Mouse (Mus musculus): ENCODE results near the gene Slc25a19. TPM values are rescaled to one million over a fixed set of nuclear protein-coding genes. Genes with fewer than 3 reads are reported as not detected.
"Not testable (repeated sequence)": the region's sequence is repeated elsewhere in the genome, so short reads cannot be mapped to it uniquely, and the experiment has no call there.

Slc25a19 gene
- total RNA-seq (2021) = 10 to 100 TPM; 40.9 to 45.2 TPM
- long read RNA-seq, experiment 1, transcript Slc25a19-201 (7 exons, 2,307 nt) = major isoform, 40 of 50 reads
- long read RNA-seq, experiment 1, partial matches to known transcripts = 3 of 50 reads
- long read RNA-seq, experiment 1, other reads (novel, unspliced or antisense) = 7 of 50 reads
- long read RNA-seq, experiment 2, transcript Slc25a19-201 (7 exons, 2,307 nt) = major isoform, 62 of 84 reads
- long read RNA-seq, experiment 2, partial matches to known transcripts = 6 of 84 reads
- long read RNA-seq, experiment 2, other reads (novel, unspliced or antisense) = 16 of 84 reads

DNA sequence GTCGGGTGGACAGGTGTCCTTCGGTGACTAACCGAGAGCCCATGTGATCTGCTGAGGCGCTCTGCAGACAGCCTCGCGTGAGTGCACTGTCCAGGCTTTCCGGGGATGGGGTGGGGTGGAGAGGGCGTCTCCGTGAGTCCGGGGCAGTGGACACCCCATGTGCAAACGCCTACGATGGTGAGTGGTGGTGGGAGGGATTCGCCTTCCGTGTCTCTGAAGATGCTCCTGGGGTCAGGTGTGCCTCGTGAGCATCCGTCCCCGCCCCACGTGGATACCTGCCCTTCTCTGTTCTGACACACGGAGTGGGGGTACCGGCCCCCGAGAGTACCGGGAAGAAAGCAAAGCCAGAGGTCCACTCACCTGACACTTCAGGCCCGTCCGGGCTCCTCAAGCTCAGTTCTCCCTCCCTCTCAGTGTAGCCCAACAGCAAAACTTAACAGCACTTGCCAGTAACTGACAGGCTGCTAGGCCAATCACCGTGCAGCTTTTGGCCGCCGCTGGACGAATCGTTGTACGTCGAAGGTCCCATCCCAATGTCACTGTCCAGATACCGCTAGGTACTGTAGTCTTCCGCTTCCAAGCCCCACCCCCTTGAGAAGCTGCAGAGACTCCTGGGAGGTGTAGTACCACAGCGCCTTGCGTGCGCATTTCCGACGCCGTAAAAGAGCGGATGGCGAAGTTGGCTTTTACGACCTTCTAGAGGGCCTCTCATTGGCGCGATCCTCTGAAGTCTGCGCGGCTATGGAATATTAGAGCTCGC, at the start of gene Slc25a19:
Slc25a19 (minus strand) TSS at position 591 of the 760 bp plus-strand sequence.
- peak; percentile 99 for DNase-seq
- intact Hi-C loops (cut with DNase I; ENCODE audit: low total_unique reads) = no loop called here

DNA sequence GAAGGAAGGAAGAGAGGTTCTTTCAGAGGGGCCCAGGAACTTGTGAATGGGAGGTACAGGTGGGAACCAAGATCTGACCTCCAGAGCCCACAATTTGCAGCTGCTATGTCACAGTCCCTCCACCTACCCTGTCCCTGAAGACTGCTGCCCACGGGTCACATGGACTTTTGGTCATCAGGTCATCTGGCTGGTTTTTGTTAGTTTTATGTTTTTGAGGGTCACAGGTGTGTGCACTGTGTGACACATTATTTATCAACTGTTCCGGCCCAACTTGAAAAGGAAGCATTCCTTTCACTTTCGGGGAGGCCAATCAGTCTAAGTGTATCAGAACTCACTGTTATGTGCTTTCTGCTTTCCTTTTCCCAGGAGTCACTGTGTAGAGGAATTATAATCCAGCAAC, 49.4 kb upstream of the Slc25a19 start:
- intact Hi-C loops (cut with DNase I; ENCODE audit: low total_unique reads) = no loop called here

DNA sequence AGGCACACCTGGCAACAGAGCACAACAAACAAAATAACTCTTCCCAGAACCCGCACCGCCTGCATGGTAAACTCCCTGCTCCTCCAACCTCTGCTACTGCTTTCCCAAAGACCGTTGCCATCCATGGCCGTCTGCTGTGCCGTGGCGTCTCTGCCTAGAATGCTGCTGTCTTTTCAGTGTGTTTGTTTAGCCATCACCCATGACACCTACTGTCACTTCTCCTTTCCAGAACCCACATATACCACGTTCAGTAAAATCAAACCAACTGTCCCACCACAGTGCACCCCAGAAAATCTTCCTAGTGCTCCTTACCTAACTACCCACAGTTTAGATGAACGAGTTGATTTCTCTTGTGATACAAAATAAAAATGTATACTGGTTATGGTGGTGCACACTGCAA, 48.6 kb upstream of the Slc25a19 start:
- no peak for DNase-seq
- intact Hi-C loops (cut with DNase I; ENCODE audit: low total_unique reads) = no loop called here

More for the DNA sequence above, 49.4 kb upstream of the Slc25a19 start:
- DNase-seq = no peak

DNA sequence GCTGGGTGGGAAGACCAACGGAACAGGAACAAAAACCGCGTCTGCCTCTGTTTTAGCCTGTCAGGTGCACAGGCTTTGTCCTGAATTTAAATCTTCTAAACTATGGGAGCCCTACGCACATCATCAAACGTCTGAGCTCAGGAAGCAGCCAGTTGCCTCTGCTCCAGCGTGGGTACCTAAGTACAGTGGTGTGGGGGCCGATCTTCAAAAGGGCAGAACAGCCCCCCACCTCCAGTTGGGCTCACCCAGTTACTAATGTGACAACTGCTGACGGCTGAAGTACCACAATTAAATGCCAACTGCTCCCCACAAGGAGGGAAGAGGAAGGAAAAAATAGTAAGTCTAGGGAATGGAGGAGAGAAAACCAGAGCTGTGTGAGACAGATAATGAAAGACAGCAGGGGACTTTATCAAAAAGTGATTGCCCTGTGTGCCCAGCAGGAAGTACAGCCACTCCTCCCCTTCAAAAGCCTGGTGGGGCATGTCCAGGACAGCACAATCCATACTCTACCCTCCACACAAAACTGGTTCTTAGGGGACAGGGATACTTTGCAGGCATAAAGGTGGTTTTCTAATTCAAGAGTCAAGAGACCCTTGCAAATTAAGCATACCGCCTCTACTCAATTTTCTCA, 46.3 kb upstream of the Slc25a19 start:
- DNase-seq = no peak
- intact Hi-C loops (cut with DNase I; ENCODE audit: low total_unique reads) = no loop called here

DNA sequence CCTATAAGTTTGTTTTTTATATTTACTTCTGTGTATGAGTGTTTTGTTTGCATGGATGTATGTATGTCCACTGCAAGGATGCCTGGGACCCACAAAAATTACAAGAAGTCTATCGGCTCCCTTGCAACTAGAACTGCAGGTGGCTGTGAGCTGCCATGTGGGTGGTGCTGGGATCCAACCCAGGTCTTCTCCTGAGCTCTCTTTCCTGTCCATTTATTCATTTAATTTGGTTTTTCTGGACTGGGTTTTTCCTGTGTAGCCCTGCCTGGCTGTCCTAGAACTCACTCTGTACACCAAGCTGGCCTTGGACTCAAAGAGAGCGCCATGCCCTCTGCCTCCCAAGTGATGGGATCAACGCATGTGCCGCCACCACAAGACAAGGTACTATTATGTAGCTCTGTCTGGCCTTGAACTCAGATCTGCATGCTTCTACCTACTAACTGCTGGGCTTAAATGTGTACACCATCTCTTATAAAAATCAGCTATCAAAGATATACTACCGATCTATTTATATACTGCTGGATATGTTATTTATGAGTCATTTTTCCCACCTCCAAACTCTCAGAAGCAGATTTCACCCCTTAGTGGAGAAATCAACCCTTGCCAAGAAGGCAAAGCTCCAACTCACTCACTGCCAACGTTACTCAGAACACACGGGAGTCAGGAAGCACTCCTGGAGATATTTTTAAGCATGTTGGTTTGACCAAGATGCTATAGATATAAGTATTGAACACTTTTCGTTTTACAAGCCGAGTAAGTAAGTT, 45.6 kb upstream of the Slc25a19 start:
- intact Hi-C loops (cut with DNase I; ENCODE audit: low total_unique reads) = no loop called here
- DNase-seq = no peak

DNA sequence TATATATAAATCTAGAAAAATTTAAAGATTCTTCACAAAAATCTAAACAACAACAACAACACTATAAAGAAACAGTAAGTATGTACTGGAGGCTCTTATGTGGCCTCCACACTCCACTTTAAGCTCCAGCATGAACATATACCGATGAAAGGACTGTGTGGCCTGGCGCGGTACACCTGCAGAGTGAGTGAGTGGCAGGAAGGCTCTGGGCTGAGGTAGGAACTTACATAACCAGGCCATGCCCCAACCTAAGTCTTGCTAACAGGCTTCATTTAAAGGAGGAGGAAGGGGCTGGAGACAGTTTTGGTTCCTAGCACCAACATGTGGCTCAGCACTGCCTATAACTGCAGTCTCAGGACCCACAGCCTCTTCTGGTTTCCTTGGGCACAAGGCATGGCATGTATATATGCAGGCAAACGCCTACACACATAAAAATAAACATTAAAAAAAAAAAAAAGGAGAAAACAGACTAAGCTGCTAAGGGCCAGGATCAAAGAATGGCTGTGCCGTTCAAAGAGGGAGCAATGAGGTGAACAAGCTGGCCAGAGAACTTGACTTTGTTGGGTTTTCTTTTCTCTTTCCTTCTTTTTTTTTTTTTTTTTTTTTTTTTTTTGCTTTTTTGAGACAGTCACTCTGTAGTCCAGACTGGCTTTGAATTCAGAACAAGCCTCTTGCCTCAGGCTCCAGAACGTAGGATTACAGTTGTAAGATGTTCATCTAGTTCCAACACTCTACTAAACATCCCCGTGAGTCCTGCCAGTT, 44.3 kb upstream of the Slc25a19 start:
- intact Hi-C loops (cut with DNase I; ENCODE audit: low total_unique reads) = no loop called here
- no peak for DNase-seq

DNA sequence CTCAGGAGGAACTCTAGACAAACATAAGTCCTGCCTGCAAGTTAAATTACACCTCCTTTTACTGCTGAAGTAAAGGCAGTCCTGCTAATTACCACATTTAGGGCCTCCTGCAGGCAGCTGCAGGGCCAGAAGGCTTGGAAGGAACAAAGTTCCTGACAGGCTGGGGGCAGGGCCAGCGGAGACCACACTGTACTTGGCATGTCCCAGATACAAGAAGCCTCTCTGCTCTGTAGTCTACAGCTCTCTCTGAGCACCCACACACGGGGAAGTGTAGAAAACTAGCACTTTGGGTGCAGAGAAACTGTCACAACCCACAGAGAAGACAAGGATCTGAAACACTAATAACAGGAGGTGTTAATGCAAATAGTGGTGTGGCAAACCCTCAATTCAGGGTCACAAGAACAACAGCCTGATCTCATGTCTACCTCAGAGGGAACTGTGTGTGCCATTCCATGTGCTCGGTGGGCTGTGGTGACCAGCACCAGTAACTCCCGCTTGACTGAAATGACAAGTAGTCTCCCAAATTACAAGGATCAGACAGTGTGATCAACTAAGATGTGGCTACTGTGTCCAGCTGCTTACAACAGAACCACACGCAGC, 42.5 kb upstream of the Slc25a19 start:
- DNase-seq = peak; percentile 33
- intact Hi-C loops (cut with DNase I; ENCODE audit: low total_unique reads) = no loop called here

DNA sequence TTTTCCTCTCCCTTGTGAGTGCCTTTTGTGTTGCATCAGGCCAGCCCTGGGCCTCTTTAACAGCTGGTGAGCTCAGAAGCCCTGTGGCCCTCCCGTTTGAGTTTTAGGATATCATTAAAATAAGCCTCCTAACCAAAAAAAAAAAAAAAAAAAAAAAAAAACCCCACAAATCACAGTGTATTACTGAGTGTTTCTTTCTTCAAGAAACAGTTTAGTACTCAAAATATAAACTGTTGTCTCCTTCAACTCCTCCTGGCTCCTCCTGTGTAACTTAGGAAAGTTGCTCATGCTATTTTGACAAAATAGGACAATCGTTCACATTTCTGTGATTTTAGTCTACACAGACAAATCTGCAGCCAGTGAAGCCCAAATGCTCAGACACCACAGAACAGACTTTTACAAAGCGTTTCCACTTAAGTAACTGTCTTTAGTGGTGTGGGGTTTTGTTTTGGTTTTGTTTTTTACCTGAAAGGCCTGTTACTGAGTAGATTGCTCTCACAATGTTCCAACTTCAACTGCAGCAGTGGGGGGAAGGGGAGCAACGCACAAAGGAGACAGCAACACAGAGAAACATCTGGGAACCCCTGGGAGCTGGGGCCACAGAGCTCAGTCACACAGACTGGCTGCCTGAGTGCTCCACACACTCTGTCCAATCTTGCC, 35.7 kb upstream of the Slc25a19 start:
- intact Hi-C loops (cut with DNase I; ENCODE audit: low total_unique reads) = no loop called here
- no peak for DNase-seq

DNA sequence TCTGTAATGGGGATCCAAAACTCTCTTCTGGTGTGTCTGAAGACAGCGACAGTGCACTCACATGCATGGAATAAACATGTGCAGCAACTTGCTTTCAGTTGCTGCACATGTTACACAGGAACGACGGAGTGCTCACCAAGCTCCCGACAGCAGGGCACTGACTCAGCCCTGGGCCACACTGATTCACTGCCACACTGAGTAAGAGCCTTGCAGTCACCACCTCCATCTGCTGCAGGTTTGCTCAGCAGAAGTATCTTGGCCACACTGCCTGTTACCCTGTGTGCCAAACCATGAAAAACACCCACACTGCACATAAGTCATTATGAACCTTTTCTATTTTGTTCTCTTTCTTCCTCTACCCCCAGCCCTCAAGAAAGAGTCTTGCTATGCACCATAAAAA, 32.3 kb upstream of the Slc25a19 start:
- DNase-seq = no peak
- intact Hi-C loops (cut with DNase I; ENCODE audit: low total_unique reads) = no loop called here

DNA sequence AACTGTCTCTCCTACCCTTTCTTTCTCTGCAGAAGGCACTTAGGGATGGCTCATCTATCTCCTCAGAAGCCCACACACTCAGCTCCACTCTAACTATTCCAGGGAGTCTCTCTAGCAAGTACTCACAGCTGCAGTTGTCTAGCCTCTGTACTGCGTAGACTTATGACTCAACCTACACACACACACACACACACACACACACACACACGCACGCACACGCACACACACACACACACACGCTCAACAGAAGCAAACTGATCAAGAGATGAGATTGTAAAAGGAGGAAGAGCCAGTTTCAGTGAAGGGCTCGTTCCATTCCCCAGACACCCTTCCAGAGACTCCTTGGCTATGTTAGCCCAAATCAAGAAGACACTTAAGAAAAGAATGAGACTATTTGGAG, 30.4 kb upstream of the Slc25a19 start:
- intact Hi-C loops (cut with DNase I; ENCODE audit: low total_unique reads) = no loop called here
- no peak for DNase-seq

DNA sequence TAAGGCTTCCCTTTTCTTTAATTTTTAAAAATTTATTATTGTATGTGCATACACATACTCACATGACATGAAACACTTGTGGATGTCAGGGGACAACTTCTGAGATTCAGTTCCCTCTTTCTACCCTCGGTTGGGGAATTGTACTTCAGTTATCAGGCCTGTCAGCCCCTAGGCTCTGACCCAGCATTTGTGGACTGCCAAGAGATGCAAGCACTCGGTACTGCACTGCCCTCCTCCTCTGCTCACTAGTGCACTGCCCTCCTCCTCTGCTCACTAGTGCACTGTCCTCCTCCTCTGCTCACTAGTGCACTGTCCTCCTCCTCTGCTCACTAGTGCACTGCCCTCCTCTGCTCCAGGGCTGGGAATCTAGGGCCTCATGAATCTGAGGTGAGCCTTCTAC, 26.0 kb upstream of the Slc25a19 start:
- intact Hi-C loops (cut with DNase I; ENCODE audit: low total_unique reads) = no loop called here
- DNase-seq = no peak

DNA sequence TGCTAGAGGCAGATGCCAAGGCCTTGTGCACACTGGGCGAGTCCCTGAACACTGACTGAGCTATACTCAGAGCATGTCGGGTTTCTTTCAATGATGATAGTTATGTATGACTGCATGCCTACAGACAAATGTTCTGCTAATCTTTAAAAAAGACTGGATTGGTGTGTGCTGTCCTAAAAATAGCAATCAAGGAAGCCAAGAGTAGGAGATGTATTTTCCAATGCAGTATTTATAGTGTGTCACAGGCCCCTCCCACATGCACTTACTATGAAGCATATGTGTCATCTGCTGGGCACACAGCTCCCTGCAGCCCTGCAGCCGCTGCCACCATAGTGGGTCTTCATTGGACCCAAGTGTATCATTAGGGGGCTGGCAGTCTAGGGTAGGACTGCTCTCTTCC, 25.1 kb upstream of the Slc25a19 start:
- intact Hi-C loops (cut with DNase I; ENCODE audit: low total_unique reads) = no loop called here
- no peak for DNase-seq

DNA sequence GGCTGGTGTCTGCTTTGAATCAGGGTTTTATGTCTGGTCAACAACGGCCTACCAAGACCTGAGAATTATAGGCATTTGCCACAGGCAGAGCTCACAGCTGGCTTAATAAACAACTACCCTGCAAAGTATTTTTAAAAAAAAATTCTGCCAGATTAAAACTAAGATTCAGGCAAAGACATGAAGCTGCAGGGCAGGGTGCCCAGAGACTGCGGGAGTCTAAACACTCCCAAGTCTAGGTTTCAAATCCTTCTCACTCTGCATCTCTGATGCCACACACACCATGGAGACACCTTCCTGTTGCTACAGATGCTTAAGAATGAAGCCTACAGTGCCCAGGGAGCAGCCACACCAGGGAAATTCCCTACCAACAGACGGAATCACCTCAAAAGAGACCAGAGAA, 23.6 kb upstream of the Slc25a19 start:
- intact Hi-C loops (cut with DNase I; ENCODE audit: low total_unique reads) = loop anchor here (2.0 kb wide), 1 partner anchor 59 kb away; no protein-coding TSS in a partner anchor

DNA sequence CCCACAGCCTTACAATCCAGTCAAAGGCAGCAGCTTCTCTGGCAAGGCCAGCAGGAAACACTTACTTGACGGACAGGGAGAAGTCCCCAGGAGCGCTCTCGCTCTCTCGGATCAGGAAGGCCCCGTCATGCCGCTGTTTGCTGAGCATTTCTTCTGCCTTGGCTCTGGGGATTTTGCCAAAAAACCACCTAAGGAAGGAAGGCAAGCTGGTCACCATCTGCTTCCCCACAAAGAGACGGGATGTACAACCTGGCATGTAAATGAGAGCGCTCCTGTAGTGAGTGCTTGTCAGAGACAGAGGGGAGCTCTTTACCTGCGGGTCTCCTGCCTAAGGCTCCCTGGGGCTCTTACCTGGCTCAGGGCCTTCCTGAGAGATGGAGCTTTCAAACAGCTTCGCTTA, 21.6 kb upstream of the Slc25a19 start:
- no peak for DNase-seq
- intact Hi-C loops (cut with DNase I; ENCODE audit: low total_unique reads) = loop anchor here (2.0 to 10.0 kb wide), 2 partner anchors 61 to 165 kb away; partner anchors contain the start of genes Caskin2 and Tsen54

More for the DNA sequence above, 23.6 kb upstream of the Slc25a19 start:
- no peak for DNase-seq

DNA sequence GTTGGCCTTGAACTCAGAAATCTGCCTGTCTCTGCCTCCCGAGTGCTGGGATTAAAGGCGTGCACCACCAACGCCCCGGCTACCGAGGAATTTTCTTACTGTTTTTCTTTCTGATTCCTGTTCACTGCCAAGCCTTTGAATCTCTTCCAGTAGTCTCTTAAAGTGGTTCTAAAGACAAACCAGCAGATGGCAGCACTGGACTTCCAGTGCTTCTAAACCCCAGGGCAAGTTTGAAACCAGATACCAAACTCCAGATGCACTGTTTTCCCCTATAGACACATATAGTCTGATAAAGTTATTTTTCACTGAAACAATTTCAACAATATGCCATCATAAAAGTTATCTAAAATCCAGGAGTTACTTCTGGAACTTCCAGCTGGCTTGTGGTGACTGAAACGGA, 19.4 kb upstream of the Slc25a19 start:
- peak; percentile 32 for DNase-seq
- intact Hi-C loops (cut with DNase I; ENCODE audit: low total_unique reads) = loop anchor here (10.0 kb wide), 1 partner anchor 167 kb away; the partner anchor contains the start of genes Caskin2 and Tsen54

DNA sequence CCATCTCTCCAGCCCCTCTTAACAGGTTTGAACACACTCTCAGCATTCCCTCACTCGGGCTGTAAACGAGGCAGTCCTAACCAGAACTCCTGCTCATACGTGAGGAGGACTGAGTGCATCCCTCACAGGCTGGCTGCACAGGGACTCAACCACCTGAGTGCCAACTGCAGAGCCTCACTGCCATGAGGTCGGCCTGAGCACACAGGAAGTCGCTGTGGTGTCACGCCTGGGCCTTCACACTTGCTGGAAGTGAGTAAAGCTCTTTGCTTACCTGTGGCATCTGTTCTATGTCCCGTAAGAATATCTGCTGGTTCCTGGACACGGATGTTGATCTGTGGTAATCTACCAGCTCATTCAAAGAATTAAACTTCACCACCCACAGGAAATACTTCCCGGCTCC, 18.3 kb upstream of the Slc25a19 start:
- DNase-seq = no peak
- intact Hi-C loops (cut with DNase I; ENCODE audit: low total_unique reads) = loop anchor here (10.0 kb wide), 1 partner anchor 168 kb away; the partner anchor contains the start of genes Caskin2 and Tsen54

DNA sequence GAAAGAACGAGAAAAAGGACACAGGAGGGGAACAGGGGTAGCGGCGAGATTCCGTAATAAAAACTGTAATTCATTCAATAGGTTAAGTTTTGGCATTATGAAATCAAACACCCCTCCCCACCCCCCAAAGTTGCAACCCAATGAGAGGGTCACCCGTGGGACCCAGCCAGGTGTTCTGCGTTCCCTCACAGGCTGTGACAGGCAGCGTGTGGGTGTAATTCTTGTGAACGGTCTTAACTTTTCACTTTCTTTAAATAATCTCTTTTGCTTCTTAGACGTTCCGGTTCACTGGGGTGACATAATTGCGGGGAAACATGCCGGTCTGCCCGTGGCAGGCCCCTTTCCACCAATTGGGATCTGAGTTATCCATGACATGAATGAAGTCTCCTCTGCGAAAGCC, 17.4 kb upstream of the Slc25a19 start:
- intact Hi-C loops (cut with DNase I; ENCODE audit: low total_unique reads) = loop anchor here (2.0 to 10.0 kb wide), 2 partner anchors 71 to 169 kb away; partner anchors contain the start of genes Caskin2 and Tsen54
- DNase-seq = not testable (repeated sequence)

DNA sequence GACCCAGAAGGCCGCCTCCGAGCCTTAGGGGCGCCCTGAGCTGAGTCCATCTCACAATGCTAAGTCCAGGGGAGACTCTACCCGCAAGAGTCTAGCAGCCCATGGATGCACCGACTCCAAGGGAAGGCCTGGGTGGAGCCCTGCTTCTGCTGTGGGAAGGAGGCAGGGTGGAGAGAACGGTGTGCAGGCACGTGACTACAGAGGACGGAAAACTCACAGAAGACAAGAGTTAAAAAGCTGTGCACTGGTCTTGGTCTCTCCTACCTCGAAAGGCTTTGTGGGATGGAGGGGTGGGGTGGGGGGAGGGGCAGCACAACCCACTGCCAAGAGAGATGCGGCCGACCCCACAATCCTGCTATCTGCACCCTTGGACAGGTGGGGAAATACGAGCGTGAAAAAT, 16.2 kb upstream of the Slc25a19 start:
- DNase-seq = no peak
- intact Hi-C loops (cut with DNase I; ENCODE audit: low total_unique reads) = loop anchor here (2.0 to 10.0 kb wide), 2 partner anchors 72 to 170 kb away; partner anchors contain the start of genes Caskin2 and Tsen54
